Comparison of ENCODE assay signal across 25 mouse cellular contexts in genomic region chr3:41100157-41100556, GRCm38 (mm10). TPM values are rescaled to one million over a fixed set of nuclear protein-coding genes. Genes with fewer than 3 reads are reported as not detected.
DNase-seq lines count a peak whose midpoint lies in the region; ATAC-seq and TF ChIP-seq lines count a peak whose summit lies in the region.
"Had no signal": no experiment of that assay in that cellular context is flagged by ENCODE, and none has a peak within 500 bp of the region (broad histone marks: within the 10 kb centered on the region; RNA-seq: fewer than 3 reads in every experiment).

No protein-coding gene starts in this region.

- no peak for TF ChIP-seq CTCF in liver, postnatal 0 days (IDR thresholded peaks at IDR 0.05; ENCODE audit: low read depth)
- TF ChIP-seq CTCF in heart, postnatal 0 days (IDR thresholded peaks at IDR 0.05; ENCODE audit: low read depth): no peak

- H3K4me3 ChIP-seq in heart, embryonic 10.5 days: no peak overlapping the region
- no peak overlapping the region for H3K4me3 ChIP-seq in liver, postnatal 0 days (ENCODE audit: low read depth, low read length)
- no peak overlapping the region for H3K4me3 ChIP-seq in liver, embryonic 11.5 days (ENCODE audit: low read depth, low read length)
- no peak overlapping the region for H3K4me3 ChIP-seq in heart, postnatal 0 days (ENCODE audit: low read depth, low read length)
- no peak overlapping the region for H3K4me3 ChIP-seq in forebrain, embryonic 11.5 days (ENCODE audit: low read depth, low read length)
- H3K4me3 ChIP-seq: forebrain, embryonic 10.5 days had no signal

- no peak for ATAC-seq in liver, postnatal 0 days
- ATAC-seq in liver, embryonic 11.5 days (replicated peaks; ENCODE audit: low FRiP score): no peak
- ATAC-seq in heart, postnatal 0 days (ENCODE audit: insufficient read depth, low read depth): no peak
- ATAC-seq in megakaryocyte-erythroid progenitor cell, adult 5-6 weeks (replicated peaks; ENCODE audit: low FRiP score, low TSS enrichment, poor library complexity, severe bottlenecking): peak; percentile 66
- no peak for ATAC-seq in forebrain, embryonic 11.5 days (replicated peaks; ENCODE audit: low FRiP score)
- ATAC-seq: forebrain, embryonic 16.5 days; hindbrain, postnatal 0 days; lung, postnatal 0 days had no signal

- no peak overlapping the region for H3K4me2 ChIP-seq in liver, postnatal 0 days (ENCODE audit: low read depth, low read length)
- H3K4me2 ChIP-seq in liver, embryonic 11.5 days: no peak overlapping the region
- H3K4me2 ChIP-seq in heart, postnatal 0 days (ENCODE audit: low read depth, low read length): no peak overlapping the region
- H3K4me2 ChIP-seq in forebrain, embryonic 11.5 days (ENCODE audit: low read depth, low read length, severe bottlenecking): no peak overlapping the region

- no peaks in the 10 kb centered on the region for H3K27me3 ChIP-seq in heart, embryonic 10.5 days (ENCODE audit: insufficient read depth, poor library complexity, severe bottlenecking)
- H3K27me3 ChIP-seq in liver, postnatal 0 days (ENCODE audit: insufficient read depth, low read length): no peaks in the 10 kb centered on the region
- H3K27me3 ChIP-seq in liver, embryonic 11.5 days (replicated peaks; ENCODE audit: control insufficient read depth, insufficient read depth, low read length): no peaks in the 10 kb centered on the region
- H3K27me3 ChIP-seq in heart, postnatal 0 days (ENCODE audit: control insufficient read depth, insufficient read depth, low read length): no peaks in the 10 kb centered on the region
- H3K27me3 ChIP-seq in forebrain, embryonic 11.5 days (ENCODE audit: control insufficient read depth, insufficient read depth, low read length): no peaks in the 10 kb centered on the region

- H3K27ac ChIP-seq in heart, embryonic 10.5 days: no peak overlapping the region
- no peak overlapping the region for H3K27ac ChIP-seq in liver, postnatal 0 days (ENCODE audit: low read depth)
- H3K27ac ChIP-seq in liver, embryonic 11.5 days (ENCODE audit: low read depth, low read length): no peak overlapping the region
- H3K27ac ChIP-seq in heart, postnatal 0 days (ENCODE audit: low read depth): 0 out of 2 replicates have a peak overlapping the region, but pooled peaks have one; percentile 8
- no peak overlapping the region for H3K27ac ChIP-seq in forebrain, embryonic 11.5 days (ENCODE audit: low read depth, low read length)
- H3K27ac ChIP-seq: forebrain, embryonic 10.5 days; hindbrain, postnatal 0 days had no signal

- no peaks in the 10 kb centered on the region for H3K36me3 ChIP-seq in heart, embryonic 10.5 days
- H3K36me3 ChIP-seq in liver, postnatal 0 days (replicated peaks; ENCODE audit: insufficient read depth, low read length): no peaks in the 10 kb centered on the region
- no peaks in the 10 kb centered on the region for H3K36me3 ChIP-seq in liver, embryonic 11.5 days (ENCODE audit: control insufficient read depth, insufficient read depth, low read length)
- H3K36me3 ChIP-seq in heart, postnatal 0 days (replicated peaks; ENCODE audit: control insufficient read depth, insufficient read depth, low read length): no peaks in the 10 kb centered on the region
- H3K36me3 ChIP-seq in forebrain, embryonic 11.5 days (ENCODE audit: control insufficient read depth, insufficient read depth, low read length): no peaks in the 10 kb centered on the region
- H3K36me3 ChIP-seq: forebrain, embryonic 10.5 days had no signal

- H3K4me1 ChIP-seq in heart, embryonic 10.5 days: peaks cover 5% of the 10 kb centered on the region; the same call in 1 of the 2 replicates
- no peaks in the 10 kb centered on the region; the same call in 1 of the 2 replicates for H3K4me1 ChIP-seq in liver, postnatal 0 days (ENCODE audit: insufficient read depth)
- H3K4me1 ChIP-seq in liver, embryonic 11.5 days (replicated peaks; ENCODE audit: control insufficient read depth, insufficient read depth, low read length): no peaks in the 10 kb centered on the region
- peaks cover 15% of the 10 kb centered on the region for H3K4me1 ChIP-seq in heart, postnatal 0 days (ENCODE audit: control insufficient read depth, insufficient read depth)
- H3K4me1 ChIP-seq in forebrain, embryonic 11.5 days (replicated peaks; ENCODE audit: control insufficient read depth, insufficient read depth, low read length): no peaks in the 10 kb centered on the region
- H3K4me1 ChIP-seq: forebrain, embryonic 10.5 days had no signal

- TF ChIP-seq EP300 in liver, postnatal 0 days (IDR thresholded peaks at IDR 0.05; ENCODE audit: low read depth): peak; percentile 19; the same call in 1 of the 2 replicates
- no peak for TF ChIP-seq EP300 in heart, postnatal 0 days (IDR thresholded peaks at IDR 0.05; ENCODE audit: low read depth)

- WGBS in heart, embryonic 10.5 days: 22% methylated on average over 2 of the region's 2 CpGs
- 45% methylated on average over 2 of the region's 2 CpGs for WGBS in liver, postnatal 0 days (ENCODE audit: insufficient replicate concordance)
- 43% methylated on average over 2 of the region's 2 CpGs for WGBS in liver, embryonic 11.5 days
- WGBS in heart, postnatal 0 days: 12% methylated on average over 2 of the region's 2 CpGs
- WGBS in forebrain, embryonic 11.5 days: 73% methylated on average over 2 of the region's 2 CpGs

- H3K9me3 ChIP-seq in heart, embryonic 10.5 days: 0 out of 2 replicates have a peak, but pooled peaks cover 5% of the 10 kb centered on the region
- H3K9me3 ChIP-seq in liver, postnatal 0 days (ENCODE audit: low read length): no peaks in the 10 kb centered on the region
- H3K9me3 ChIP-seq in liver, embryonic 11.5 days (ENCODE audit: control insufficient read depth, low read length): no peaks in the 10 kb centered on the region
- no peaks in the 10 kb centered on the region for H3K9me3 ChIP-seq in heart, postnatal 0 days (replicated peaks; ENCODE audit: control insufficient read depth, low read length)
- no peaks in the 10 kb centered on the region for H3K9me3 ChIP-seq in forebrain, embryonic 11.5 days (ENCODE audit: control insufficient read depth, low read length)

- peak; percentile 16 to 30 for DNase-seq in heart, adult 18-20 months
- DNase-seq in heart, embryonic 10.5 days (ENCODE audit: low spot score): no peak
- no peak for DNase-seq in liver, postnatal 0 days
- no peak for DNase-seq in liver, embryonic 11.5 days (ENCODE audit: low spot score)
- DNase-seq in heart, postnatal 0 days (ENCODE audit: low spot score): no peak
- DNase-seq in kidney, postnatal 25 days: no peak
- DNase-seq in forebrain, embryonic 11.5 days (ENCODE audit: low spot score): no peak
- DNase-seq: adrenal gland, adult 2 months; adrenal gland, postnatal 36 days; cerebellum, adult 8-10 months; cerebellum, postnatal 25 days; gastrocnemius, postnatal 10 days; kidney, adult 11 months; kidney, postnatal 14 days; liver; lung, adult 18-20 months; lung, postnatal 4 days; midbrain, embryonic 14.5 days; thymus, adult 2 months; thymus, postnatal 36 days had no signal

- no peak overlapping the region for H3K9ac ChIP-seq in liver, postnatal 0 days (replicated peaks)
- H3K9ac ChIP-seq in liver, embryonic 11.5 days (ENCODE audit: low read depth, low read length): no peak overlapping the region
- H3K9ac ChIP-seq in heart, postnatal 0 days (replicated peaks; ENCODE audit: low read depth, low read length): no peak overlapping the region
- no peak overlapping the region for H3K9ac ChIP-seq in forebrain, embryonic 11.5 days (ENCODE audit: low read length)

RNA-seq across cellular contexts. Expression of gene Pgrmc2, which starts 17.3 kb away (rescaled TPM):
- 10 to 100 TPM; 32.7 to 37.6 TPM for total RNA-seq in heart, adult 18-20 months (2021)
- 40.1 and 44.4 TPM in 2 replicates for polyA plus RNA-seq in heart, embryonic 10.5 days (2016; fragmentation: Nextera tagmentation; extraction: Ambion mirVana)
- 17.1 and 18.6 TPM in 2 replicates for polyA plus RNA-seq in liver, postnatal 0 days (2015; fragmentation: Nextera tagmentation; extraction: Ambion mirVana)
- 28.3 and 29.4 TPM in 2 replicates for polyA plus RNA-seq in liver, embryonic 11.5 days (2014; fragmentation: Nextera tagmentation; extraction: Ambion mirVana)
- total RNA-seq in heart, postnatal 0 days (2014; rRNA removed; ENCODE audit: low replicate concordance): 18.4 and 34.1 TPM in 2 replicates
- 29.5 and 32.1 TPM in 2 replicates for polyA plus RNA-seq in heart, postnatal 0 days (2015; fragmentation: Nextera tagmentation; extraction: Ambion mirVana)
- total RNA-seq in megakaryocyte-erythroid progenitor cell, adult 5-6 weeks (2014; fragmentation: Nextera tagmentation): 26.1 and 40.8 TPM in 2 replicates
- 17.3 and 19.4 TPM in 2 replicates for total RNA-seq in megakaryocyte-erythroid progenitor cell, adult 5-6 weeks (2017)
- polyA plus RNA-seq in forebrain, embryonic 11.5 days (2014; fragmentation: Nextera tagmentation; extraction: Ambion mirVana): 28.4 and 28.9 TPM in 2 replicates

Comparison
In these comparisons a context has a peak if more than half of its experiments do, and no peak if none do; other contexts are left out.
1. DNase-seq: peak in heart, adult 18-20 months (2 of 2); none in heart, embryonic 10.5 days (single experiment), liver, postnatal 0 days (single experiment), liver, embryonic 11.5 days (single experiment), heart, postnatal 0 days (single experiment), kidney, postnatal 25 days (0 of 2) and forebrain, embryonic 11.5 days (single experiment).